Mouse (Mus musculus): ENCODE data around the gene Tmem41a. TPM values are rescaled to one million over a fixed set of nuclear protein-coding genes. Genes with fewer than 3 reads are reported as not detected.
"Not testable (repeated sequence)": the region's sequence is repeated elsewhere in the genome, so short reads cannot be mapped to it uniquely, and the experiment has no call there.

The Tmem41a gene
- polyA plus RNA-seq, 1 experiment from 2014 or later = 39.4 TPM

DNA sequence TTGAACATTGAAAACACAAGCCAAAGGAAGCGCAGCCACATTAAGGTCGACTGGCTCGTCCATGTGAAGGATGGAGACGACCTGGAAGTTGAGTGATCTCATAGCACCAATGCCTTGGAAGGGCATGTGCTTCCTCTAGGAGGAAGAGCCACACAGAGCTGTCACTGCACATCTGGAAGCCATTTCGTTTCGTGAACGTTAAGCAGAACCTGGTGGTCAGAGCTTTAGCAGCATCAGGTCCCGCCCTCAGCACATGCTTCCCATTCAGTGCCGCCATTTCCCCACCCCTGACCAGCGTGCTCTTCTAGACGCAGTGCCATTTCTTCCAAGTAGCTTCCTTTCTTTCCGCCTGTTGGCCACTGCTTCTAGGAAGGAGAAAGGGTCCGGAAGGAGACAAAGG, 18.9 kb downstream of the Tmem41a start:
- Histone ChIP-seq H3K4me1 (ENCODE audit: control insufficient read depth, insufficient read depth, low read length) (no peaks in the 10 kb centered on the region), H3K4me3 (ENCODE audit: low read depth, low read length) (no peak overlapping the region), H3K27ac (ENCODE audit: low read depth, low read length) (no peak overlapping the region), H3K9ac (ENCODE audit: low read depth, low read length) (no peak overlapping the region), H3K4me2 (no peak overlapping the region), H3K36me3 (ENCODE audit: control insufficient read depth, insufficient read depth, low read length) (no peaks in the 10 kb centered on the region; the same call in 1 of the 2 replicates), H3K27me3 (ENCODE audit: control insufficient read depth, insufficient read depth, low read length) (no peaks in the 10 kb centered on the region), H3K9me3 (replicated peaks; ENCODE audit: control insufficient read depth, low read length) (no peaks in the 10 kb centered on the region)
- ATAC-seq (replicated peaks; ENCODE audit: insufficient number of reproducible peaks, low FRiP score, low TSS enrichment) = no peak
- 78% methylated on average over 13 of the region's 13 CpGs for WGBS (ENCODE audit: insufficient replicate concordance)

DNA sequence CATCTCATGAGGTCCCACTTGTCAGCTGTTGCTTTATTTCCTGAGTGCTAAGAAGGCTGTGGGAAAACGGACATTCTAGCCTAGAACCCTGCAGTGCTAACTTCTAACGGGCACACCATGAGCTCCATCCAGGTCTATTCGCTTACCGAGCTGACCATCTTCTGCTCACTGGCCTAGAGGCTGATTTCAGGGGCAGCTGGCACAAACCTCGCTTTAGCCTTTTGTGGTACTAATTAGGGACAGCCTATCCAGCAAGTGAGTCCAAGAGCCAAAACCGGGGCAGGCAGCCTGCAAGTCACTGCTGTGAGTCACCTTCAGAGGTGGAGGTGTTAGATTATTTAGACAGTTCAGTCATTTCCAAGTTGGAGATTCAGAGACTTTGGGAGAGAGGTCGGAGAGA, 30.7 kb downstream of the Tmem41a start:
- no peak for ATAC-seq (replicated peaks; ENCODE audit: insufficient number of reproducible peaks, low FRiP score, low TSS enrichment)

DNA sequence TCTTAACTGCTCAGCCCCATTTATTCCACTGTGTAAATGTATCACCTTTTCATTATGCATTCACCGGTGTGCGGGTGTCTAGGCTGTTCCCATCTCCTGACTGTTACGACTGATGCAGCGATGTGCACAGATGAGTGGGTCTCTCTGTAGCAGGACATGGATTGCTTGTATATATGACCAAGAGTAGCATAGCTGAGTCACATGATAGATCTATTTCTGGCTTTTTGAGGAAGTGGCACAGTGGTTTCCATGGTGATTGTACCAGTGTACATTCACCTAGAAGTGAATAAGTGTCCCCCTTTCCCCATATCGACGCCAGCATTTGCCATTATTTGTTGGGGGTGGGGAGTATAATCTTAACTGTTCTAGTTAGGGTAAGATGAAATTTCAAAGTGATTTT, 34.0 kb downstream of the Tmem41a start:
- no peaks in the 10 kb centered on the region for H3K9me3 ChIP-seq (replicated peaks; ENCODE audit: control insufficient read depth, low read length)
- no peak overlapping the region for H3K4me3 ChIP-seq (ENCODE audit: low read depth, low read length)
- H3K27me3 ChIP-seq (ENCODE audit: control insufficient read depth, insufficient read depth, low read length) = peaks cover 3% of the 10 kb centered on the region; the same call in 1 of the 2 replicates
- WGBS (ENCODE audit: insufficient replicate concordance) = 90% methylated on average over 6 of the region's 6 CpGs
- no peaks in the 10 kb centered on the region for H3K36me3 ChIP-seq (ENCODE audit: control insufficient read depth, insufficient read depth, low read length)
- H3K4me2 ChIP-seq = no peak overlapping the region
- peaks cover under 1% of the 10 kb centered on the region; the same call in 1 of the 2 replicates for H3K4me1 ChIP-seq (ENCODE audit: control insufficient read depth, insufficient read depth, low read length)
- H3K27ac ChIP-seq (ENCODE audit: low read depth, low read length) = no peak overlapping the region
- no peak for ATAC-seq (replicated peaks; ENCODE audit: insufficient number of reproducible peaks, low FRiP score, low TSS enrichment)
- no peak overlapping the region for H3K9ac ChIP-seq (ENCODE audit: low read depth, low read length)

More for the DNA sequence above, 30.7 kb downstream of the Tmem41a start:
- Histone ChIP-seq H3K27me3 (ENCODE audit: control insufficient read depth, insufficient read depth, low read length) (no peaks in the 10 kb centered on the region), H3K4me1 (ENCODE audit: control insufficient read depth, insufficient read depth, low read length) (no peaks in the 10 kb centered on the region), H3K4me2 (no peak overlapping the region), H3K27ac (ENCODE audit: low read depth, low read length) (no peak overlapping the region), H3K9me3 (replicated peaks; ENCODE audit: control insufficient read depth, low read length) (no peaks in the 10 kb centered on the region), H3K36me3 (ENCODE audit: control insufficient read depth, insufficient read depth, low read length) (no peaks in the 10 kb centered on the region), H3K4me3 (ENCODE audit: low read depth, low read length) (no peak overlapping the region), H3K9ac (ENCODE audit: low read depth, low read length) (no peak overlapping the region)
- WGBS (ENCODE audit: insufficient replicate concordance) = 60% methylated on average over 7 of the region's 7 CpGs

DNA sequence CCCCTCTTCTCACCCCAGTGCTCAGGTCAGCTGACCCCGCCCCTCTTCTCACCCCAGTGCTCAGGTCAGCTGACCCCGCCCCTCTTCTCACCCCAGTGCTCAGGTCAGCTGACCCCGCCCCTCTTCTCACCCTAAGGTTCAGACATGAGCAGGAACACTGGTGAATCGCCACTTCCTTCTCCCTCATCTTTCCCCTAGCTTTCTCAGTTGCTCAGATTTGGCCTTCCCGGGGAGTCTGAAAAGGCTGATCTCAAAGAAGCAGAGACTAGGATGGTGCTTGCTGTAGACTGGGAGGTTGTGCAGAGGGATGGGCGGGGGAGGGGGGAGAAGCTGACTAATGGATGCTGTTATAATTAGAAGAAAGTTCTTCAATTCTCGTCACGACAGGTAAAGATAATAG, 38.4 kb downstream of the Tmem41a start:
- not testable (repeated sequence) for H3K27me3 ChIP-seq (ENCODE audit: control insufficient read depth, insufficient read depth, low read length); H3K9me3 ChIP-seq (replicated peaks; ENCODE audit: control insufficient read depth, low read length); H3K27ac ChIP-seq (ENCODE audit: low read depth, low read length); H3K4me3 ChIP-seq (ENCODE audit: low read depth, low read length); H3K9ac ChIP-seq (ENCODE audit: low read depth, low read length); H3K36me3 ChIP-seq (ENCODE audit: control insufficient read depth, insufficient read depth, low read length); ATAC-seq (replicated peaks; ENCODE audit: insufficient number of reproducible peaks, low FRiP score, low TSS enrichment); H3K4me1 ChIP-seq (ENCODE audit: control insufficient read depth, insufficient read depth, low read length); H3K4me2 ChIP-seq
- WGBS (ENCODE audit: insufficient replicate concordance) = 41% methylated on average over 6 of the region's 8 CpGs

DNA sequence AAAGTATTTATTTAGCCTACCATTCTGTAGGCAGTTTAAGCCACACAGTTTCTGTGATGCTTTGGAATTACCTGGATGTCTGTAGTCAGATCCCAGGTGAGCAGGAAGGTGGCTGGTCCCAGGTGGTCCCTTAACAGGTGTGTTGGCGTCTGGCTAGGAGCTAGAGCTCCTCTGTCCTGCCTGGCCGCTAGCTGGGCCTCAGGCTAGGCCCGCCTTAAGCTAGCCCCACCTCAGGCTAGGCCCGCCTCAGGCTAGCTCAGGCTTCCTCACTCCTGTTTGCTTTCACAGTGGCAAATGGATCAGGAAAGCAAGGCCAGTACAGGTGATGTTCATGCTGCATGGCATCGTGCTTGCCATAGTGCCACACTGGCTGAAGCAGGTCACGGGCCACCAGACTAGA, 40.5 kb downstream of the Tmem41a start:
- H3K4me1 ChIP-seq (ENCODE audit: control insufficient read depth, insufficient read depth, low read length) = peaks cover 3% of the 10 kb centered on the region; the same call in 1 of the 2 replicates
- H3K9ac ChIP-seq (ENCODE audit: low read depth, low read length) = no peak overlapping the region
- peaks cover 3% of the 10 kb centered on the region; the same call in 1 of the 2 replicates for H3K27me3 ChIP-seq (ENCODE audit: control insufficient read depth, insufficient read depth, low read length)
- no peak overlapping the region for H3K27ac ChIP-seq (ENCODE audit: low read depth, low read length)
- ATAC-seq (replicated peaks; ENCODE audit: insufficient number of reproducible peaks, low FRiP score, low TSS enrichment) = 0 out of 2 replicates have a peak, but pooled peaks have one; percentile 35
- H3K4me2 ChIP-seq = no peak overlapping the region
- 87% methylated on average over 6 of the region's 6 CpGs for WGBS (ENCODE audit: insufficient replicate concordance)
- H3K4me3 ChIP-seq (ENCODE audit: low read depth, low read length) = no peak overlapping the region
- no peaks in the 10 kb centered on the region for H3K9me3 ChIP-seq (replicated peaks; ENCODE audit: control insufficient read depth, low read length)
- H3K36me3 ChIP-seq (ENCODE audit: control insufficient read depth, insufficient read depth, low read length) = peaks cover 2% of the 10 kb centered on the region; the same call in 1 of the 2 replicates

DNA sequence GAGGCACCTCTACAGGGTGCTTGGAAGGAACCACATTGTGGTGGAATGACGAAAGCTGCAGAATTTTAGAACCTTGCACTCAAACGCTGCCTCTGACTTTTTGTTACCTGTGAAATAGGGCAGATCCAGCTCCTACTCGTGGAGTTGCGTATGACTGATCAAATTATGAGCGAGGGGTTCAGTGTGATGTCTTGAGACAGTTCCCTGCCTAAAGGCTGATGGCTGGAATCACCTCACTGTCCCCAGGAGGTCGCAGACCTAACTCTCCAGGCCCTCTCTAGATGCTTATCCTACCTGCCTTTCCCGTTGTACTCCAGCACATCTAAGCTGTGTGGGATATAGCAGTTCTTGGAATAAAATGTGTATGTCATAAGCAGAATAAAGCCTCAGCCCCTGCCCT, 41.4 kb downstream of the Tmem41a start:
- Histone ChIP-seq H3K36me3 (ENCODE audit: control insufficient read depth, insufficient read depth, low read length) (peaks cover 2% of the 10 kb centered on the region; the same call in 1 of the 2 replicates), H3K27me3 (ENCODE audit: control insufficient read depth, insufficient read depth, low read length) (peaks cover 3% of the 10 kb centered on the region; the same call in 1 of the 2 replicates), H3K9me3 (replicated peaks; ENCODE audit: control insufficient read depth, low read length) (no peaks in the 10 kb centered on the region), H3K27ac (ENCODE audit: low read depth, low read length) (no peak overlapping the region), H3K4me3 (ENCODE audit: low read depth, low read length) (no peak overlapping the region), H3K9ac (ENCODE audit: low read depth, low read length) (no peak overlapping the region), H3K4me1 (ENCODE audit: control insufficient read depth, insufficient read depth, low read length) (peaks cover 3% of the 10 kb centered on the region; the same call in 1 of the 2 replicates), H3K4me2 (no peak overlapping the region)
- no peak for ATAC-seq (replicated peaks; ENCODE audit: insufficient number of reproducible peaks, low FRiP score, low TSS enrichment)
- 79% methylated on average over 7 of the region's 7 CpGs for WGBS (ENCODE audit: insufficient replicate concordance)

DNA sequence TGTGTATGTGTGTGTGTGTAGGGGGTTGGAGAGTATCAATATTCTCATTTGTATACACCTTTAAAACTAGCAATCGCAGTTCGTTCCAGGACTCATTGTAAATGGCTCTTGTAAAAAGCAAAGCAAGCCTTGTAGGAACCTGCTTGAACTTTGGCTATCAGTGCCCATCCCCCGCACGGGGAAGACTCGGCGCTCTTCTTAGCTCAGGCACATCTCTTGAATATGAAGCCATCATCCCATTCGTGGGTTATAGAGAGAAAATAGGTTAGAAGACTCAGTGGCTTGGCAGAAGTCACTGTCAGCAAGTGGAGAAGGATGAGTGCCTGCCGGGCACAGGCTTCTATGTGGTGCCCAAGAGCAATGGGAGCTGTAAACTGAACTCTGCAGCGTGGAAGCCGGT, 42.7 kb downstream of the Tmem41a start:
- no peaks in the 10 kb centered on the region for H3K27me3 ChIP-seq (ENCODE audit: control insufficient read depth, insufficient read depth, low read length)
- peaks cover 2% of the 10 kb centered on the region; the same call in 1 of the 2 replicates for H3K36me3 ChIP-seq (ENCODE audit: control insufficient read depth, insufficient read depth, low read length)
- no peak overlapping the region for H3K9ac ChIP-seq (ENCODE audit: low read depth, low read length)
- H3K4me2 ChIP-seq = no peak overlapping the region
- H3K9me3 ChIP-seq (replicated peaks; ENCODE audit: control insufficient read depth, low read length) = no peaks in the 10 kb centered on the region
- peaks cover 3% of the 10 kb centered on the region; the same call in 1 of the 2 replicates for H3K4me1 ChIP-seq (ENCODE audit: control insufficient read depth, insufficient read depth, low read length)
- WGBS (ENCODE audit: insufficient replicate concordance) = 81% methylated on average over 10 of the region's 10 CpGs
- no peak overlapping the region for H3K4me3 ChIP-seq (ENCODE audit: low read depth, low read length)
- no peak for ATAC-seq (replicated peaks; ENCODE audit: insufficient number of reproducible peaks, low FRiP score, low TSS enrichment)
- no peak overlapping the region for H3K27ac ChIP-seq (ENCODE audit: low read depth, low read length)

DNA sequence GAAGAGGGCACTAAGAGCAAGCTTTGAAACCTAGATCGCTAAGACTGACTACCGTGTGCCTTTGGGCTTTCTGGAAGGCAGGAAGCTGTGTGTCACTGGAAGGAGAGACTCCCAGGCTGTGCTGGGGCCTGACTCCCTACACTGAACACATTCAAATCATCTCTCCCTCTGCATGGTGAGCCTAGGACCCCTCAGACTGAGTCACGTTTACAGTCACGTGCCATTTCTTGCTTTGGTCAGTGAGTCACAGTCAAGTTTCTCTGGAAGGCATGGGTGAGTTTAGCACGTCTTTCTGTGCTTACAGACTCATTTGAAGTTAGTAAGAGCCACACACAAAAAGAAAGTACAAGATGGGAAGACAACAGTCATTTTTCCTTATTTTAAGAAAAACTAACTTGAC, 46.1 kb downstream of the Tmem41a start:
- H3K4me1 ChIP-seq (ENCODE audit: control insufficient read depth, insufficient read depth, low read length) = no peaks in the 10 kb centered on the region
- H3K27ac ChIP-seq (ENCODE audit: low read depth, low read length) = no peak overlapping the region
- no peaks in the 10 kb centered on the region for H3K27me3 ChIP-seq (ENCODE audit: control insufficient read depth, insufficient read depth, low read length)
- H3K4me2 ChIP-seq = no peak overlapping the region
- no peak overlapping the region for H3K4me3 ChIP-seq (ENCODE audit: low read depth, low read length)
- no peak for ATAC-seq (replicated peaks; ENCODE audit: insufficient number of reproducible peaks, low FRiP score, low TSS enrichment)
- no peak overlapping the region for H3K9ac ChIP-seq (ENCODE audit: low read depth, low read length)
- WGBS (ENCODE audit: insufficient replicate concordance) = 69% methylated on average over 5 of the region's 5 CpGs
- H3K9me3 ChIP-seq (replicated peaks; ENCODE audit: control insufficient read depth, low read length) = no peaks in the 10 kb centered on the region
- H3K36me3 ChIP-seq (ENCODE audit: control insufficient read depth, insufficient read depth, low read length) = peaks cover under 1% of the 10 kb centered on the region; the same call in 1 of the 2 replicates

DNA sequence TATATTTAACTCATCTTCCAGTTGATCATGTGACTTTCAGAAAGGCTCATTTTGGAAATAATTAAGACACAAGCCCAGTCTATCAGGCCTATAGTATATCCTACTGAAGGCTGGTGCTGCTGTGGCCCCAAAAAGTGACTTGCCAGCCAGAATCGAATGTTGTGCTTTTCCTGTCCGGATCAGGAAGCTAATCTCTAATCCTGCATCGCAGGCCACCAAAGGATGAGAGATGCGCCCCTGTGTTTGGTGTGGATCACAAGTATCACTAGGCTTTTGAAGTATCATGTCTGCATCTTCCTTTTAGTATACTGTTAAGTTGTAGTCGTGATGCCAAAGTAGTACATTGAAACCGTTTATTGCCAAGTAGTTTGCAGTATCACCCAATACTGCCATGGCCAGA, 53.5 kb downstream of the Tmem41a start:
- H3K27ac ChIP-seq (ENCODE audit: low read depth, low read length) = no peak overlapping the region
- no peak overlapping the region for H3K4me2 ChIP-seq
- ATAC-seq (replicated peaks; ENCODE audit: insufficient number of reproducible peaks, low FRiP score, low TSS enrichment) = no peak
- H3K9ac ChIP-seq (ENCODE audit: low read depth, low read length) = no peak overlapping the region
- no peak overlapping the region for H3K4me3 ChIP-seq (ENCODE audit: low read depth, low read length)
- H3K9me3 ChIP-seq (replicated peaks; ENCODE audit: control insufficient read depth, low read length) = no peaks in the 10 kb centered on the region
- H3K36me3 ChIP-seq (ENCODE audit: control insufficient read depth, insufficient read depth, low read length) = no peaks in the 10 kb centered on the region
- WGBS (ENCODE audit: insufficient replicate concordance) = 80% methylated on average over 6 of the region's 6 CpGs
- no peaks in the 10 kb centered on the region for H3K4me1 ChIP-seq (ENCODE audit: control insufficient read depth, insufficient read depth, low read length)
- no peaks in the 10 kb centered on the region for H3K27me3 ChIP-seq (ENCODE audit: control insufficient read depth, insufficient read depth, low read length)

Data from heart, embryonic 11.5 days (tissue).